Mouse (Mus musculus) G1E (cell line): ENCODE measurements around the gene Xrcc2. TPM values are rescaled to one million over a fixed set of nuclear protein-coding genes. Genes with fewer than 3 reads are reported as not detected.

Source experiments
- ATAC-seq: 2 replicates; pipeline ENCODE4 v1.8.0; 2016; ENCODE audit warnings: mild to moderate bottlenecking; ENCODE audit not compliant: insufficient number of reproducible peaks, poor library complexity, low FRiP score, severe bottlenecking; ENCODE audit errors: extremely low read depth
- DNase-seq: peaks from one replicate; pipeline ENCODE4 v3.0.0; 2012; ENCODE audit warnings: low spot score
- H3K27me3 ChIP-seq: 2 replicates; pipeline ENCODE4 v1.6.1; 2012; ENCODE audit warnings: mild to moderate bottlenecking, low read length, inconsistent platforms; ENCODE audit not compliant: insufficient read depth
- H3K36me3 ChIP-seq: replicated peaks from 2 replicates; pipeline ENCODE3; 2012; ENCODE audit warnings: mild to moderate bottlenecking, inconsistent platforms
- H3K4me1 ChIP-seq: 2 replicates; pipeline ENCODE4 v1.6.1; 2012; ENCODE audit warnings: low read depth, low read length, inconsistent platforms, mixed read lengths; ENCODE audit not compliant: insufficient read depth
- H3K4me3 ChIP-seq: 2 replicates; pipeline ENCODE4 v1.5.1; 2012; ENCODE audit warnings: low read depth, mild to moderate bottlenecking, inconsistent platforms, low read length, moderate library complexity, mixed read lengths
- H3K9me3 ChIP-seq: replicated peaks from 2 replicates; pipeline ENCODE4 v1.6.1; 2012; ENCODE audit warnings: inconsistent platforms
- CTCF ChIP-seq: IDR thresholded peaks from 2 replicates; pipeline ENCODE4 v1.5.1; 2012; ENCODE audit warnings: low read depth, low read length, inconsistent platforms, mixed read lengths
- GATA1 ChIP-seq: IDR thresholded peaks from 2 replicates; pipeline ENCODE4 v1.6.1; 2012; ENCODE audit warnings: borderline replicate concordance, low read length, inconsistent platforms, mixed read lengths
- GATA2 ChIP-seq: IDR thresholded peaks from 2 replicates; pipeline ENCODE4 v1.6.1; 2012; ENCODE audit warnings: low read depth, low read length, inconsistent platforms, borderline replicate concordance
- POLR2AphosphoS5 ChIP-seq: IDR thresholded peaks from 2 replicates; pipeline ENCODE4 v1.6.1; 2012; ENCODE audit warnings: low read depth, low read length, inconsistent platforms; ENCODE audit not compliant: insufficient replicate concordance
- TAL1 ChIP-seq: conservative IDR thresholded peaks from 2 replicates; pipeline ENCODE4 v1.6.1; 2012; ENCODE audit warnings: low read depth, low read length, inconsistent platforms, mixed read lengths
- polyA plus RNA-seq: library from polyadenylated mRNA; stranded (reverse); fragments of >175 nt; gene quantifications from 2 replicates; pipeline ENCODE4 v1.2.3, GENCODE M21; 2012
- total RNA-seq, 2 experiments: library from RNA; stranded (forward) in 1 of 2; stranded (reverse) in 1 of 2; fragments of 200-1000 nt in 1 of 2; fragments of >200 nt in 1 of 2; fragmentation: Nextera tagmentation in 1 of 2; gene quantifications; 2 replicates each; pipeline ENCODE4 v1.2.3; 2014 to 2017

The Xrcc2 gene
- total and polyA plus RNA-seq, 3 experiments = 16.1 to 36.2 (median 28.6) TPM

- DNase-seq (no peak), ATAC-seq (no peak)
- H3K4me3 ChIP-seq = no peak overlapping the region
- TF ChIP-seq GATA1 (no peak), POLR2AphosphoS5 (no peak), TAL1 (no peak), CTCF (no peak), GATA2 (no peak)
- H3K27me3 ChIP-seq = no peaks in the 10 kb centered on the region
- no peaks in the 10 kb centered on the region for H3K4me1 ChIP-seq
- peaks cover 83% of the 10 kb centered on the region for H3K36me3 ChIP-seq
- no peaks in the 10 kb centered on the region for H3K9me3 ChIP-seq
Measured at GRCm38 (mm10) chr5:25671696-25672520, 33.7 kb downstream of the Xrcc2 start.

GRCm38 (mm10) chr5:25671051-25671450, 34.6 kb downstream of the Xrcc2 start:
- no peak for TF ChIP-seq TAL1
- no peak for TF ChIP-seq POLR2AphosphoS5
- no peak for TF ChIP-seq GATA2
- no peak for TF ChIP-seq CTCF
- no peak for TF ChIP-seq GATA1
- ATAC-seq (no peak), DNase-seq (no peak)
- Histone ChIP-seq H3K9me3 (no peaks in the 10 kb centered on the region), H3K4me1 (no peaks in the 10 kb centered on the region), H3K27me3 (no peaks in the 10 kb centered on the region), H3K4me3 (no peak overlapping the region), H3K36me3 (peaks cover 83% of the 10 kb centered on the region)

GRCm38 (mm10) chr5:25668306-25668705, 37.3 kb downstream of the Xrcc2 start:
- H3K36me3 ChIP-seq = peaks cover 84% of the 10 kb centered on the region
- H3K4me1 ChIP-seq = no peaks in the 10 kb centered on the region
- no peak for ATAC-seq
- no peak for DNase-seq
- H3K27me3 ChIP-seq = no peaks in the 10 kb centered on the region
- no peak overlapping the region for H3K4me3 ChIP-seq
- TF ChIP-seq GATA1 (no peak), TAL1 (no peak), GATA2 (no peak), POLR2AphosphoS5 (no peak), CTCF (no peak)
- no peaks in the 10 kb centered on the region for H3K9me3 ChIP-seq

DNA sequence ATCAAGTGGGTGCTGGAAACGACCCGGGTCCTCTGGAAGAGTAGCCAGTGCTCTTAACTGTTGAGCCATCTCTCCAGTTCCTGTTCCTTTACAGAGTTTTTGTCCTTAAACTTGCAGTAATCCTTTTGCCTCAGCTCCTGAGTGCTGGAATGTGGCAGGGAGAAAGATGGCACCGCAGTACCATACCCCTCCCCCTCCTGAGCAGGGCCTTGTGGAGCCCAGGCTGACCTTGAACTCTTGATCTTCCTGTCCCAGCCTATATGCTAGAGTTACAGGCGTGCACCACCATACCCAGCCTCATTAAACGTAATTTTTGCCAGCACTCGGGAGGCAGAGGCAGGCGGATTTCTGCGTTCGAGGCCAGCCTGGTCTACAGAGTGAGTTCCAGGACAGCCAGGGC, 38.9 kb downstream of the Xrcc2 start:
- H3K27me3 ChIP-seq = no peaks in the 10 kb centered on the region
- no peak for TF ChIP-seq GATA2
- no peak for TF ChIP-seq POLR2AphosphoS5
- no peak for TF ChIP-seq CTCF
- no peak for TF ChIP-seq TAL1
- TF ChIP-seq GATA1 = no peak
- DNase-seq (no peak), ATAC-seq (no peak)
- peaks cover 81% of the 10 kb centered on the region for H3K36me3 ChIP-seq
- H3K9me3 ChIP-seq = no peaks in the 10 kb centered on the region
- no peak overlapping the region for H3K4me3 ChIP-seq
- H3K4me1 ChIP-seq = no peaks in the 10 kb centered on the region

GRCm38 (mm10) chr5:25666108-25666507, 39.5 kb downstream of the Xrcc2 start:
- no peak for ATAC-seq
- TF ChIP-seq POLR2AphosphoS5 (no peak), TAL1 (no peak), GATA1 (no peak), CTCF (no peak), GATA2 (no peak)
- DNase-seq = no peak
- Histone ChIP-seq H3K4me3 (no peak overlapping the region), H3K27me3 (no peaks in the 10 kb centered on the region), H3K9me3 (no peaks in the 10 kb centered on the region), H3K4me1 (no peaks in the 10 kb centered on the region), H3K36me3 (peaks cover 79% of the 10 kb centered on the region)

GRCm38 (mm10) chr5:25665516-25665915, 40.1 kb downstream of the Xrcc2 start:
- Histone ChIP-seq H3K27me3 (no peaks in the 10 kb centered on the region), H3K4me1 (no peaks in the 10 kb centered on the region), H3K4me3 (no peak overlapping the region), H3K36me3 (peaks cover 73% of the 10 kb centered on the region), H3K9me3 (no peaks in the 10 kb centered on the region)
- no peak for TF ChIP-seq GATA1
- DNase-seq = no peak
- no peak for ATAC-seq
